Mouse (Mus musculus): ENCODE data around the gene Sec14l2. TPM values are rescaled to one million over a fixed set of nuclear protein-coding genes. Genes with fewer than 3 reads are reported as not detected.
"Not testable (repeated sequence)": the region's sequence is repeated elsewhere in the genome, so short reads cannot be mapped to it uniquely, and the experiment has no call there.

The Sec14l2 gene
- polyA plus RNA-seq, 1 experiment from 2014 or later: 5.0 TPM

DNA sequence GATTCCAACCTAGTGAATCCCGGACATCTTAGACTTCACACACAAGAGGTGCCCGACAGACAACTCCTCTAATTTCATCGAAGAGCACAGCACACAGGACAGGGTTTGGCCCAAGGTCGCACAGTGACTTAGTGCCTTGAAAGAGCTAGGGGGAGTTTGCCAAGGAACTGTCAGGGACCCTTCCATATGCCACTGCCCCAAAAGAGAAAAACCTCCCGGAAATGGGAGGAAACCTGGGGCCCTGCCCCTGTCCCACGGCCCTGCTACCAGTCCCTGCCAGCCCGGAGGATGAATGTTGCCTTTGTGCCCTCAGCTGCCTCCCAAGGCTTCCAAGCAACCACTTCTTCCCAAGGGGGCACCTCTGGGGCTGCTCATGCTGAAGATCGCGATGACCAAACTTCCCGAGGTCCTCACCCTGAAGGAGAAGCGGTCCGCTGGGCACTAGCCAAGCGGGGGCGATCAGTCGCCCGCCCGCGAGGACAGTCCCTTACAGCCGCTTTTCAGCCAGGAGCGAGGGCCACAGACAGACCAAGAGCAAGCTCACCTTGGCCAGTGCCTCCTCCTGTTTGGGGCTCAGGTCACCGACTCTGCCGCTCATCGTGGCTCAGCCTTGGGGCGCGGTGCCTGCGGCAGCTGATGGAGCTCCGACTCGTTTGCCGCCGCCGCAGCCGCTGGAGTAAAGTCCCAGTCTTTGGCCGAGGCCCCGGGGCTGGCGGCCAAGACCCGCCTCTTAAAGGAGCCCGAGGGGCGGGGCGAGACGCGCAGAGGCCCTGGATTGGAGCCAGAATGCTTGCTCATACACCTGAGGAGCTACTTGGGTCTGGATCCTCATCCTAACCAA lies 4.9 kb downstream of the Sec14l2 start:
- ATAC-seq (ENCODE audit: low read depth): peak; percentile 62
- Histone ChIP-seq H3K36me3 (ENCODE audit: control insufficient read depth, insufficient read depth, low read length) (no peaks in the 10 kb centered on the region), H3K4me3 (ENCODE audit: low read depth, low read length) (peak overlapping the region; percentile 60), H3K4me1 (ENCODE audit: control insufficient read depth, insufficient read depth, low read length) (peaks cover 6% of the 10 kb centered on the region; the same call in 1 of the 2 replicates), H3K27ac (ENCODE audit: low read depth, low read length) (peak overlapping the region; percentile 30; the same call in 1 of the 2 replicates), H3K4me2 (ENCODE audit: low read depth, low read length) (peak overlapping the region; percentile 88), H3K9ac (replicated peaks; ENCODE audit: low read depth, low read length) (peak overlapping the region; percentile 68), H3K9me3 (ENCODE audit: control insufficient read depth, low read length) (no peaks in the 10 kb centered on the region), H3K27me3 (ENCODE audit: control insufficient read depth, insufficient read depth, low read length) (no peaks in the 10 kb centered on the region)
- 3% methylated on average over 41 of the region's 41 CpGs for WGBS

DNA sequence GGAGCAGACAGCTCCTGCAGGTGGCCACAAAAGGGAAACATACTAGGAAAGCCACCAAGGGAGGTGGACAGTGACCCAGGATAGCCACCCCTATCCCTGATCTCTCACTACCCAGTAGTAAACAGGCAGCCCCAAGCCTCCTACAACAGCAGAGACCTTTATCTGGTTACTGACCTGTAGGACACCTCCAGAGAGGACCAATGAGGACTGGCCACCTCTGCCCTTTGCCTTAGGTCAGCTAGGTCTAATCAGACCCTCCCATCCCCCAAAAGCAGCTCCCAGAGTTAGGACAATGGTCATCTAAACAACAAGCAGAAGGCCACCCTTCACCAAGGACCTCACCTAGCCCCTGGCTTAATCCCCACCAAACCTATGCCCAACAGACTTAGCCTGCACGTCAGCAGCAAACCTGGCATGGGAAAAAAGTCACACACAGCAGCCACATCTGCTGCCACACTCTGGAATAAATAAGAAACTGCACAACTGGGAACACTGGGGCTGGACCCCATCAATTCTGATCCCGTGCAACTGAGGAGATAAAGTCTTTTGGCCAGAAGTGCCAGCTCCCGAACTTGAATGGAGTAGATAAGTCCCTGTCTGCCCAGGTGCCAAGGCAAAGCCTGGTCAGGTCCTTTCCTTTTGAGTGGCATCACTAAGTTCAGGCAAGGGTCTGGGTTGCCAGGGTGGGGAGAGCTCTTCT lies 5.7 kb downstream of the Sec14l2 start:
- Histone ChIP-seq H3K27me3 (ENCODE audit: control insufficient read depth, insufficient read depth, low read length) (no peaks in the 10 kb centered on the region), H3K27ac (ENCODE audit: low read depth, low read length) (no peak overlapping the region), H3K4me3 (ENCODE audit: low read depth, low read length) (peak overlapping the region; percentile 60), H3K36me3 (ENCODE audit: control insufficient read depth, insufficient read depth, low read length) (no peaks in the 10 kb centered on the region), H3K4me2 (ENCODE audit: low read depth, low read length) (peak overlapping the region; percentile 88), H3K9ac (replicated peaks; ENCODE audit: low read depth, low read length) (no peak overlapping the region), H3K9me3 (ENCODE audit: control insufficient read depth, low read length) (no peaks in the 10 kb centered on the region), H3K4me1 (ENCODE audit: control insufficient read depth, insufficient read depth, low read length) (peaks cover 6% of the 10 kb centered on the region; the same call in 1 of the 2 replicates)
- peak; percentile 29 for ATAC-seq (ENCODE audit: low read depth)
- whole genome bisulfite sequencing: 26% methylated on average over 3 of the region's 3 CpGs

DNA sequence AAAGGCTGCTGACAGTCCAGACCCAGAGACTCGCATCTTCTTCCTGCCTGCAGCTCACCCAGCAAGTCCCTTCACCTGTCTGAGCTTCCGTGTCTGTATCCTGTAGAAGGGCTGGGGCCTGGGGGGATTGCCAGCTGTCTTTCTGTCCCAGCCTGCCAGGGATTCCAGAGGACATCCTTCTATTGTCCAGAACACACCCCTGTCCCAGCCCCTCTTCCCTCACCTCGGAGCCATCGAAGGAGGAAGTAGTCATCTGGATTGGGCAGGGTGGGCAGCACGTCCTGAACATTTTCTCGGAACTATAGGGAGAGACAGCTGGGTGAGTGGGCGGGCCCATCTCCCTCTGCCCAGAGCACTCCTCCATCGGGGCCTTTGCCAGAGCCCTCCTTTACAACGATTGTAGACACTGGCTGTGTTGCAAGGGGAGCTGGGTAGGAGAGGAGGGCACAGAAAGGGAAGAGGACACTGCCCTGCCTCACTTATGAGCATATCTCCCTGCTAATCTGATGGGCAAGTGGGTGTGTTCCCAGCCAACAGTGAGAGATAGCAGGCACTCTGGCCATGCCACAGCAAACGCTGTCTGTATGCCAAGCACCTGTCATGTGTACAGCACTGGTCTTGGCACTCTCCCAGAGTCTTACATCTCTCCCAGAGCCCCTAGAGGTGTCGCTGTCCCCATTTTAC lies 6.6 kb downstream of the Sec14l2 start:
- Histone ChIP-seq H3K9ac (replicated peaks; ENCODE audit: low read depth, low read length) (no peak overlapping the region), H3K9me3 (ENCODE audit: control insufficient read depth, low read length) (no peaks in the 10 kb centered on the region), H3K27me3 (ENCODE audit: control insufficient read depth, insufficient read depth, low read length) (no peaks in the 10 kb centered on the region), H3K4me3 (ENCODE audit: low read depth, low read length) (no peak overlapping the region), H3K4me1 (ENCODE audit: control insufficient read depth, insufficient read depth, low read length) (peaks cover 6% of the 10 kb centered on the region; the same call in 1 of the 2 replicates), H3K4me2 (ENCODE audit: low read depth, low read length) (no peak overlapping the region), H3K27ac (ENCODE audit: low read depth, low read length) (no peak overlapping the region), H3K36me3 (ENCODE audit: control insufficient read depth, insufficient read depth, low read length) (no peaks in the 10 kb centered on the region)
- WGBS: 60% methylated on average over 11 of the region's 11 CpGs
- no peak for ATAC-seq (ENCODE audit: low read depth)

DNA sequence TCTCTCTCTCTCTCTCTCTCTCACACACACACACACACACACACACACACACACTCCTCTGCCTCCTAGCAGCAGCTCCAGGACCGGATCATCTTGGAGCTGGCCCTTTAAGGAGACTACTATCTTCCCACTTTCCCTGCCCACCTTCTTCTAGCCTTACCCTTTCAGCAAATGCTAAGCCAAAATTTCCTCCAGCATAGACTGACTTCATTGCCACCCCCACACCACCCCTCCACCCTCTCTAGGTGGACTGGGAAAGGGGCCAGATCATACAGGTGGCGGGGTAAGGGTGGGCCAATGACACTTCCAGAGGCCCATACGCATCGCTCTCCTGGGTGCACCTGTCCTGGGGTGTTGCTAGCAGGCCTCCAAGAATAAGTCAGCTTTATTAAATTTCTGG lies 7.8 kb downstream of the Sec14l2 start:
- H3K36me3 ChIP-seq (ENCODE audit: control insufficient read depth, insufficient read depth, low read length): no peaks in the 10 kb centered on the region
- 98% methylated on average over 4 of the region's 4 CpGs for WGBS
- no peak overlapping the region for H3K27ac ChIP-seq (ENCODE audit: low read depth, low read length)
- H3K4me3 ChIP-seq (ENCODE audit: low read depth, low read length): no peak overlapping the region
- no peak for ATAC-seq (ENCODE audit: low read depth)
- no peak overlapping the region for H3K4me2 ChIP-seq (ENCODE audit: low read depth, low read length)
- H3K9me3 ChIP-seq (ENCODE audit: control insufficient read depth, low read length): no peaks in the 10 kb centered on the region
- no peak overlapping the region for H3K9ac ChIP-seq (replicated peaks; ENCODE audit: low read depth, low read length)
- H3K27me3 ChIP-seq (ENCODE audit: control insufficient read depth, insufficient read depth, low read length): no peaks in the 10 kb centered on the region
- H3K4me1 ChIP-seq (ENCODE audit: control insufficient read depth, insufficient read depth, low read length): peaks cover 6% of the 10 kb centered on the region; the same call in 1 of the 2 replicates

DNA sequence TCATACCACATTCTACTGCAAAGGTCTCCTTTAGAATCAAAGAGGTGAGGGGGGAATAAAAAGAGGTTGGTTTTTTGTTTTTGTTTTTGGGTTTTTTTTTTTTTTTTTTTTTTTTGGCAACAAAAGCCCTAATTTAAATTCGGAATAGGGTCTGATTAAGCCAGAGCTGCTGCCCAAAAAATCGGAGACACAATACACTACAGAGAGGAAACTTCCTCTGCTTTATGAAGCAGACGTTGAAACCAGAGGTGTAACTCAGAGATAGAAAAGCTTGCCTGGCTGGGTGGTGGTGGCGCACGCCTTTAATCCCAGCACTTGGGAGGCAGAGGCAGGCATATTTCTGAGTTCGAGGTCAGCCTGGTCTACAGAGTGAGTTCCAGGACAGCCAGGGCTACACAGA lies 8.7 kb downstream of the Sec14l2 start:
- 82% methylated on average over 6 of the region's 6 CpGs for WGBS
- ATAC-seq (ENCODE audit: low read depth); H3K9me3 ChIP-seq (ENCODE audit: control insufficient read depth, low read length); H3K4me1 ChIP-seq (ENCODE audit: control insufficient read depth, insufficient read depth, low read length); H3K4me2 ChIP-seq (ENCODE audit: low read depth, low read length); H3K36me3 ChIP-seq (ENCODE audit: control insufficient read depth, insufficient read depth, low read length); H3K4me3 ChIP-seq (ENCODE audit: low read depth, low read length); H3K9ac ChIP-seq (replicated peaks; ENCODE audit: low read depth, low read length); H3K27me3 ChIP-seq (ENCODE audit: control insufficient read depth, insufficient read depth, low read length); H3K27ac ChIP-seq (ENCODE audit: low read depth, low read length): not testable (repeated sequence)

- Histone ChIP-seq H3K4me2 (ENCODE audit: low read depth, low read length) (no peak overlapping the region), H3K36me3 (ENCODE audit: control insufficient read depth, insufficient read depth, low read length) (peaks cover 3% of the 10 kb centered on the region; the same call in 1 of the 2 replicates), H3K27ac (ENCODE audit: low read depth, low read length) (no peak overlapping the region), H3K9me3 (ENCODE audit: control insufficient read depth, low read length) (no peaks in the 10 kb centered on the region), H3K27me3 (ENCODE audit: control insufficient read depth, insufficient read depth, low read length) (no peaks in the 10 kb centered on the region), H3K4me3 (ENCODE audit: low read depth, low read length) (no peak overlapping the region), H3K4me1 (ENCODE audit: control insufficient read depth, insufficient read depth, low read length) (peaks cover 6% of the 10 kb centered on the region; the same call in 1 of the 2 replicates), H3K9ac (replicated peaks; ENCODE audit: low read depth, low read length) (no peak overlapping the region)
- ATAC-seq (ENCODE audit: low read depth): no peak
- WGBS: 84% methylated on average over 6 of the region's 6 CpGs
Measured at GRCm38 (mm10) chr11:4113970-4114369, 9.2 kb downstream of the Sec14l2 start.

DNA sequence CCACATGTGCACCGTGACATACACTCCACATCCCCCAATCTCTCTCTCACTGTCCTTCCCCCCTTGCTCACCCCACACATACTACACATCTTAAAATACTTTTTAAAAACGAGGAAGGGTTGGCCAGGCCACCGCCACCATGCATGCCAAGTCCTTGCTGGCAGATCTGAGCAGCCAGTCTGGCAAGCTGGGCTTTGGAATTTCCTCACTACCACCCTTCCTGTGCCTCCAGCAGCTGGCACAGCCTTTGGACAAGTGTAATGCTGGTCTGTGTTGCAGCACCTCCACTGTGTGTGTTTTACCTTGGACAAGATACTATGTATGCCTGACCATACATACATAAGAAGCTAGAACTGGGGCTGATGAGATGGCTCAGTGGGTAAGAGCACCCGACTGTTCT lies 9.7 kb downstream of the Sec14l2 start:
- 88% methylated on average over 4 of the region's 4 CpGs for WGBS
- no peak overlapping the region for H3K9ac ChIP-seq (replicated peaks; ENCODE audit: low read depth, low read length)
- H3K4me2 ChIP-seq (ENCODE audit: low read depth, low read length): no peak overlapping the region
- no peak overlapping the region for H3K27ac ChIP-seq (ENCODE audit: low read depth, low read length)
- H3K4me1 ChIP-seq (ENCODE audit: control insufficient read depth, insufficient read depth, low read length): peaks cover 6% of the 10 kb centered on the region; the same call in 1 of the 2 replicates
- no peaks in the 10 kb centered on the region for H3K9me3 ChIP-seq (ENCODE audit: control insufficient read depth, low read length)
- no peaks in the 10 kb centered on the region for H3K27me3 ChIP-seq (ENCODE audit: control insufficient read depth, insufficient read depth, low read length)
- peaks cover 3% of the 10 kb centered on the region; the same call in 1 of the 2 replicates for H3K36me3 ChIP-seq (ENCODE audit: control insufficient read depth, insufficient read depth, low read length)
- ATAC-seq (ENCODE audit: low read depth): no peak
- no peak overlapping the region for H3K4me3 ChIP-seq (ENCODE audit: low read depth, low read length)

- Histone ChIP-seq H3K27ac (ENCODE audit: low read depth, low read length) (no peak overlapping the region), H3K4me2 (ENCODE audit: low read depth, low read length) (no peak overlapping the region), H3K9ac (replicated peaks; ENCODE audit: low read depth, low read length) (no peak overlapping the region), H3K9me3 (ENCODE audit: control insufficient read depth, low read length) (no peaks in the 10 kb centered on the region), H3K4me1 (ENCODE audit: control insufficient read depth, insufficient read depth, low read length) (peaks cover 6% of the 10 kb centered on the region; the same call in 1 of the 2 replicates), H3K4me3 (ENCODE audit: low read depth, low read length) (no peak overlapping the region), H3K27me3 (ENCODE audit: control insufficient read depth, insufficient read depth, low read length) (no peaks in the 10 kb centered on the region), H3K36me3 (ENCODE audit: control insufficient read depth, insufficient read depth, low read length) (peaks cover 3% of the 10 kb centered on the region; the same call in 1 of the 2 replicates)
- no peak for ATAC-seq (ENCODE audit: low read depth)
- 83% methylated on average over 6 of the region's 6 CpGs for WGBS
Measured at GRCm38 (mm10) chr11:4112861-4113260, 10.4 kb downstream of the Sec14l2 start.

Measured in neural tube, embryonic 14.5 days (tissue).